Mouse (Mus musculus): ENCODE data around the gene Xpo5. TPM values are rescaled to one million over a fixed set of nuclear protein-coding genes. Genes with fewer than 3 reads are reported as not detected.
A peak's percentile ranks its signal among the peaks of the same experiment; 100 is the strongest.

The Xpo5 gene
- total and polyA plus RNA-seq, 3 experiments: 44.7 to 56.3 (median 55.1) TPM

- Histone ChIP-seq H3K27ac (ENCODE audit: insufficient read depth, low read depth) (peak overlapping the region; percentile 85), H3K36me3 (replicated peaks in 1 of 2; ENCODE audit: control insufficient read depth in 1 of 2, insufficient read depth in 1 of 2, low read length in 1 of 2) (peaks cover 13 to 14% of the 10 kb centered on the region in 2 experiments), H3K27me3 (replicated peaks) (no peaks in the 10 kb centered on the region), H3K79me2 (replicated peaks; ENCODE audit: control insufficient read depth, extremely low read depth, insufficient read depth, poor library complexity, severe bottlenecking) (peaks cover 15% of the 10 kb centered on the region), H3K9ac (ENCODE audit: insufficient read depth, low read depth) (peak overlapping the region; percentile 78), H3K4me3 (replicated peaks in 1 of 3; ENCODE audit: low read depth in 2 of 3, low read length in 2 of 3, poor library complexity in 1 of 3) (peak overlapping the region; percentile 67 to 71 (median 67)), H3K4me1 (ENCODE audit: control insufficient read depth in 1 of 2, insufficient read depth in 2 of 2) (peaks cover 10 to 35% of the 10 kb centered on the region in 2 experiments), H3K4me2 (ENCODE audit: insufficient read depth, low read depth, poor library complexity, severe bottlenecking) (peak overlapping the region; percentile 83), H3K9me3 (replicated peaks; ENCODE audit: low read length) (no peaks in the 10 kb centered on the region)
- in situ Hi-C loops (cut with MboI; ENCODE audit: low pct_ligation_motif_present, low pct_unique_long_range_greater_than_20kb, low sequenced_read_pairs) (no loop called here), dilution Hi-C loops (cut with MboI; ENCODE audit: extremely low pct_ligation_motif_present, extremely low pct_unique_long_range_greater_than_20kb, low sequenced_read_pairs) (no loop called here)
- TF ChIP-seq PAX5 (IDR thresholded peaks at IDR 0.05; ENCODE audit: low read length) (no peak), KAT2A (IDR thresholded peaks at IDR 0.05; ENCODE audit: insufficient replicate concordance, low read length) (0 out of 2 replicates have a peak, but pooled peaks have one; percentile 38), RCOR1 (conservative IDR thresholded peaks at IDR 0.05; ENCODE audit: low read depth, low read length) (no peak), ETS1 (conservative IDR thresholded peaks at IDR 0.05; ENCODE audit: low read depth, low read length) (no peak; the same call in 1 of the 2 replicates), E2F4 (IDR thresholded peaks at IDR 0.05; ENCODE audit: insufficient replicate concordance, low read depth, low read length) (no peak), MAX (IDR thresholded peaks at IDR 0.05; ENCODE audit: low read length) (peak; percentile 88), CTCF (conservative IDR thresholded peaks at IDR 0.05 in 1 of 2, IDR thresholded peaks at IDR 0.05 in 1 of 2; ENCODE audit: low read depth in 2 of 2, low read length in 2 of 2) (no peak), EP300 (IDR thresholded peaks at IDR 0.05; ENCODE audit: low read length) (no peak), NELFE (IDR thresholded peaks at IDR 0.05; ENCODE audit: low read depth, low read length) (peak; percentile 71), MXI1 (IDR thresholded peaks at IDR 0.05; ENCODE audit: low read depth, low read length) (peak; percentile 97), NRF1 (IDR thresholded peaks at IDR 0.05; ENCODE audit: low read depth, low read length) (peak; percentile 26; the same call in 1 of the 2 replicates), MYC (IDR thresholded peaks at IDR 0.05; ENCODE audit: low read depth, low read length) (peak; percentile 72), JUND (conservative IDR thresholded peaks at IDR 0.05; ENCODE audit: low read depth, low read length) (no peak), ELF1 (IDR thresholded peaks at IDR 0.05; ENCODE audit: low read depth, low read length) (peak; percentile 74), UBTF (IDR thresholded peaks at IDR 0.05; ENCODE audit: low read depth, low read length) (no peak), USF1 (IDR thresholded peaks at IDR 0.05; ENCODE audit: low read depth, low read length) (no peak), BHLHE40 (IDR thresholded peaks at IDR 0.05; ENCODE audit: low read depth, low read length) (peak; percentile 17; the same call in 1 of the 2 replicates), SIN3A (IDR thresholded peaks at IDR 0.05; ENCODE audit: low read length) (peak; percentile 76), GABPA (IDR thresholded peaks at IDR 0.05; ENCODE audit: insufficient replicate concordance, low read depth, low read length) (no peak), ZMIZ1 (IDR thresholded peaks at IDR 0.05; ENCODE audit: low read depth, low read length) (peak; percentile 42), IRF4 (IDR thresholded peaks at IDR 0.05; ENCODE audit: low read depth, low read length) (peak; percentile 49), POLR2A (IDR thresholded peaks at IDR 0.05; ENCODE audit: low read depth, low read length) (peak; percentile 74), ZNF384 (IDR thresholded peaks at IDR 0.05; ENCODE audit: low read depth, low read length) (no peak), SMC3 (IDR thresholded peaks at IDR 0.05; ENCODE audit: low read depth, low read length) (no peak), JUN (IDR thresholded peaks at IDR 0.05; ENCODE audit: insufficient read depth, low read depth, low read length) (no peak), TCF12 (IDR thresholded peaks at IDR 0.05; ENCODE audit: low read depth, low read length) (peak; percentile 65; the same call in 1 of the 2 replicates), HCFC1 (IDR thresholded peaks at IDR 0.05; ENCODE audit: low read depth, low read length) (no peak), RAD21 (IDR thresholded peaks at IDR 0.05; ENCODE audit: low read depth, low read length) (no peak), ZC3H11A (IDR thresholded peaks at IDR 0.05; ENCODE audit: low read depth, low read length) (no peak), CHD1 (IDR thresholded peaks at IDR 0.05; ENCODE audit: low read depth, low read length) (peak; percentile 45; the same call in 1 of the 2 replicates), MEF2A (IDR thresholded peaks at IDR 0.05; ENCODE audit: borderline replicate concordance, low read depth, low read length) (peak; percentile 93), ZKSCAN1 (IDR thresholded peaks at IDR 0.05; ENCODE audit: borderline replicate concordance, low read depth, low read length) (no peak), TBP (conservative IDR thresholded peaks at IDR 0.05; ENCODE audit: low read depth, low read length) (peak; percentile 55; the same call in 1 of the 2 replicates), MAFK (IDR thresholded peaks at IDR 0.05; ENCODE audit: insufficient replicate concordance, low read length) (no peak), USF2 (conservative IDR thresholded peaks at IDR 0.05; ENCODE audit: low read depth, low read length) (no peak), CHD2 (IDR thresholded peaks at IDR 0.05; ENCODE audit: low read length) (no peak), MAZ (IDR thresholded peaks at IDR 0.05; ENCODE audit: low read depth, low read length) (peak; percentile 58; the same call in 1 of the 2 replicates), POLR2AphosphoS2 (IDR thresholded peaks at IDR 0.05; ENCODE audit: low read depth, low read length) (no peak; the same call in 1 of the 2 replicates)
- DNase-seq (ENCODE audit: extremely low read depth): peak; percentile 90
Observed at GRCm38 (mm10) chr17:46160090-46160662, 42.4 kb upstream of the Xpo5 start.

Measured in CH12.LX (cell line).